Mouse (Mus musculus): Measurements from ENCODE around the gene Rasgrp1. TPM values are rescaled to one million over a fixed set of nuclear protein-coding genes. Genes with fewer than 3 reads are reported as not detected.

Rasgrp1 gene
- polyA plus RNA-seq, 1 experiment = not detected

DNA sequence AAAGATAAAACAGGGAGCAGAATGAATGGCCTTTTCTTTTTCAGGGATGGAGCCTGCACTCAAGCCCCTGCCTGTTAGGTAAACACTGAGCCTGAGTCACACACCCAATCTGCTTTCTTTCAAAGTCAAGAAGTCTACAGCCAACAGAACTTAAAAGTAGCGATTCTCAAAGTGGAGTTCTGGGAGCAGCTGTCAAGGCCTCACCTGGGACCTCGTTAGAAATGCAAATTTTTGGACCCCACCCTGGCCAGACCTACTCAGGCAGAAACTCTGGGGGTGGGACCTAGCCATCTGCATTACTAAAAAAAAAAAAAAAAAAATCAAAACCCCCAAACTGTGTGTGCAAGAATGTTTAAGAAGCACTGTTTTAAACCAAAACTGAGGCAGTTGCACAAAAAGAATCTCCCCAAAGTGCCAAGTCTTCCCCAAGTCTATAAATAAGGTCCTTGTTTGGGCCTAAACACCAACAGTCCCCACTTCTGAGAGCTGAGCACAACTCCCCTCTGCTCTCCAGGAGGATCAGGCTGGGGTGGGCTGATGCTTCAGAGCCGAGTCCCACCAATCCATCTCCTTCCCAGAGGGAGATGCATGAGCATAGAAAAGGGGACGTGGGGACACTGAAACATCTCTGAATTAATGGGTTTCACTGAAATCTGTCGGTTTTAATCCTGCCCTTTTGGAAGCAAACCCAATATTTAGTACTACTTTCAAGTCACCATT lies 5.7 kb downstream of the Rasgrp1 start:
- no peaks in the 10 kb centered on the region for H3K36me3 ChIP-seq (ENCODE audit: control insufficient read depth)
- TF ChIP-seq GATA1 (IDR thresholded peaks at IDR 0.05; ENCODE audit: low read length) (no peak), TAL1 (IDR thresholded peaks at IDR 0.05; ENCODE audit: low read length) (no peak)
- no peak overlapping the region for H3K4me3 ChIP-seq (replicated peaks)
- H3K27me3 ChIP-seq (ENCODE audit: control insufficient read depth) = peaks cover 8% of the 10 kb centered on the region
- no peaks in the 10 kb centered on the region for H3K4me1 ChIP-seq (ENCODE audit: control insufficient read depth)
- H3K9me3 ChIP-seq (ENCODE audit: control insufficient read depth, low read length) = no peaks in the 10 kb centered on the region

GRCm38 (mm10) chr2:117335552-117336188 lies 7.1 kb downstream of the Rasgrp1 start:
- H3K9me3 ChIP-seq (ENCODE audit: control insufficient read depth, low read length) = no peaks in the 10 kb centered on the region
- no peaks in the 10 kb centered on the region; the same call in 1 of the 2 replicates for H3K27me3 ChIP-seq (ENCODE audit: control insufficient read depth)
- TF ChIP-seq TAL1 (IDR thresholded peaks at IDR 0.05; ENCODE audit: low read length) = no peak
- TF ChIP-seq GATA1 (IDR thresholded peaks at IDR 0.05; ENCODE audit: low read length) = no peak
- H3K4me3 ChIP-seq (replicated peaks) = no peak overlapping the region
- H3K4me1 ChIP-seq (ENCODE audit: control insufficient read depth) = no peaks in the 10 kb centered on the region
- no peaks in the 10 kb centered on the region for H3K36me3 ChIP-seq (ENCODE audit: control insufficient read depth)

DNA sequence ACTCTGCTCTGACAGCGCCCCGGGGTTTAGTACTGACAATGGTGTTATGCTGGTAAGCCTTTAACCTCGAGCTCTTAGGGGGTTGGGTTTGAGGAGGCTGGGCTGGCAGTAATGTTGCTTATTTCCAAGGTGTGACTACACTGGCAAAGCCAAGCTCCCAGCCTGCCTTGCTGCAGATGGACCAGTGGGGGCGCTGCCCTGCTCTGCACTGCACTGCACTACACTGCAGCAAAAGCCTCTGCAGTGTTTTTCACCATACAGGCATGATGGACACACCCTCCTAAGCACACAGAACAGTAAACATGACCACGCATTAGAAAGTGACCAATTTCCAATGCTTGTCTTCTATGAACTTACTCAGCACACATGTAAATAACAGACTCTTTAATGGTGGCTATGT lies 11.2 kb downstream of the Rasgrp1 start:
- H3K9me3 ChIP-seq (ENCODE audit: control insufficient read depth, low read length) = no peaks in the 10 kb centered on the region
- H3K4me3 ChIP-seq (replicated peaks) = no peak overlapping the region
- TF ChIP-seq TAL1 (IDR thresholded peaks at IDR 0.05; ENCODE audit: low read length) (no peak), GATA1 (IDR thresholded peaks at IDR 0.05; ENCODE audit: low read length) (no peak)
- H3K4me1 ChIP-seq (ENCODE audit: control insufficient read depth) = no peaks in the 10 kb centered on the region
- H3K27me3 ChIP-seq (ENCODE audit: control insufficient read depth) = no peaks in the 10 kb centered on the region
- H3K36me3 ChIP-seq (ENCODE audit: control insufficient read depth) = no peaks in the 10 kb centered on the region

DNA sequence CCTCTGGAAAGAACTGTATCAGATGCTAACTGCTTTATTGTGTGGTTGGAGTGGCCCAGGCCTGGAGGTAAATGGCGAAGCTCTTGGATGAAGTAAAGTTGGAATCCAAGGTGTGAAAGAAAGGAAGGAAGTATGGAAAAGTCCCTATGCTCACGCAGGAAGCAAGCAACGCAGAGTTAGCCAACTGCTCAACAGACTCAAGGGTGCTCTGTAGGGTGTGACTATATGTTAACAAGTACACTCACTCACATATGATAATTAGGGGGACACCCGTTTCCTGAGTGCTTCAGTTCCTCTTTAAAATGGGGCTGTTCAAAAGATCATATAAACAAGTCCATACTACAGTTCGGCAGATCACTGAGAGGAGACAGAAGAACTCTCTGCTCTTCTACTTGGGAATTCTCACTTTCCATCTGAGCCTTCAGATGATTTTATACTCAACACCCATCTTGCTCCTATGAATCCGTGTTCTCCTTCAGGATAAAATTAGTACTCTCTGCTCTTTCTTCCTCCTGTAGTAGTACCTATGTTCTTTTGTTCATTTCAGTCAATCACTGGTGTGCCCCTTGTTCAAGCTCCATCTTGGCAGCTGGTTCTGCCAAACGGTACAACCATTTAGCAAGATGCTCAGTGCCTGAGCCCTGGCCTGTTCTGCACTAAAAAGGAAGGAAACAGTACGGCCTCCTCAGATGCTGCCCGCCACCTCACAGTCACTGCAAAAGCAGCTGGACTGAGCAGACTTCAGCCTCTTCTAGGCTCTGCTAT lies 14.1 kb downstream of the Rasgrp1 start:
- H3K36me3 ChIP-seq (ENCODE audit: control insufficient read depth) = no peaks in the 10 kb centered on the region
- H3K27me3 ChIP-seq (ENCODE audit: control insufficient read depth) = no peaks in the 10 kb centered on the region
- H3K4me3 ChIP-seq (replicated peaks) = no peak overlapping the region
- H3K4me1 ChIP-seq (ENCODE audit: control insufficient read depth) = no peaks in the 10 kb centered on the region
- no peaks in the 10 kb centered on the region for H3K9me3 ChIP-seq (ENCODE audit: control insufficient read depth, low read length)
- no peak for TF ChIP-seq TAL1 (IDR thresholded peaks at IDR 0.05; ENCODE audit: low read length)
- TF ChIP-seq GATA1 (IDR thresholded peaks at IDR 0.05; ENCODE audit: low read length) = no peak

GRCm38 (mm10) chr2:117322399-117322798 lies 20.4 kb downstream of the Rasgrp1 start:
- Histone ChIP-seq H3K9me3 (ENCODE audit: control insufficient read depth, low read length) (no peaks in the 10 kb centered on the region), H3K36me3 (ENCODE audit: control insufficient read depth) (no peaks in the 10 kb centered on the region), H3K4me1 (ENCODE audit: control insufficient read depth) (no peaks in the 10 kb centered on the region), H3K4me3 (replicated peaks) (no peak overlapping the region), H3K27me3 (ENCODE audit: control insufficient read depth) (no peaks in the 10 kb centered on the region)
- TF ChIP-seq TAL1 (IDR thresholded peaks at IDR 0.05; ENCODE audit: low read length) (no peak), GATA1 (IDR thresholded peaks at IDR 0.05; ENCODE audit: low read length) (no peak)

- Histone ChIP-seq H3K9me3 (ENCODE audit: control insufficient read depth, low read length) (no peaks in the 10 kb centered on the region), H3K27me3 (ENCODE audit: control insufficient read depth) (no peaks in the 10 kb centered on the region), H3K4me3 (replicated peaks) (no peak overlapping the region), H3K4me1 (ENCODE audit: control insufficient read depth) (no peaks in the 10 kb centered on the region), H3K36me3 (ENCODE audit: control insufficient read depth) (no peaks in the 10 kb centered on the region)
- no peak for TF ChIP-seq GATA1 (IDR thresholded peaks at IDR 0.05; ENCODE audit: low read length)
- no peak for TF ChIP-seq TAL1 (IDR thresholded peaks at IDR 0.05; ENCODE audit: low read length)
Measured at GRCm38 (mm10) chr2:117321231-117321630, 21.6 kb downstream of the Rasgrp1 start.

GRCm38 (mm10) chr2:117318991-117319390 lies 23.8 kb downstream of the Rasgrp1 start:
- TF ChIP-seq TAL1 (IDR thresholded peaks at IDR 0.05; ENCODE audit: low read length) (no peak), GATA1 (IDR thresholded peaks at IDR 0.05; ENCODE audit: low read length) (no peak)
- Histone ChIP-seq H3K36me3 (ENCODE audit: control insufficient read depth) (no peaks in the 10 kb centered on the region), H3K4me3 (replicated peaks) (no peak overlapping the region), H3K27me3 (ENCODE audit: control insufficient read depth) (no peaks in the 10 kb centered on the region), H3K9me3 (ENCODE audit: control insufficient read depth, low read length) (no peaks in the 10 kb centered on the region), H3K4me1 (ENCODE audit: control insufficient read depth) (no peaks in the 10 kb centered on the region)

- H3K9me3 ChIP-seq (ENCODE audit: control insufficient read depth, low read length) = no peaks in the 10 kb centered on the region
- no peaks in the 10 kb centered on the region for H3K36me3 ChIP-seq (ENCODE audit: control insufficient read depth)
- H3K4me3 ChIP-seq (replicated peaks) = no peak overlapping the region
- no peaks in the 10 kb centered on the region for H3K4me1 ChIP-seq (ENCODE audit: control insufficient read depth)
- no peak for TF ChIP-seq GATA1 (IDR thresholded peaks at IDR 0.05; ENCODE audit: low read length)
- no peak for TF ChIP-seq TAL1 (IDR thresholded peaks at IDR 0.05; ENCODE audit: low read length)
- no peaks in the 10 kb centered on the region for H3K27me3 ChIP-seq (ENCODE audit: control insufficient read depth)
Measured at GRCm38 (mm10) chr2:117313586-117314235, 29.1 kb downstream of the Rasgrp1 start.

Measured in erythroblast, embryonic 14.5 days (primary cell).